Mouse (Mus musculus): ENCODE measurements around the gene Prickle2.

Prickle2 gene

DNA sequence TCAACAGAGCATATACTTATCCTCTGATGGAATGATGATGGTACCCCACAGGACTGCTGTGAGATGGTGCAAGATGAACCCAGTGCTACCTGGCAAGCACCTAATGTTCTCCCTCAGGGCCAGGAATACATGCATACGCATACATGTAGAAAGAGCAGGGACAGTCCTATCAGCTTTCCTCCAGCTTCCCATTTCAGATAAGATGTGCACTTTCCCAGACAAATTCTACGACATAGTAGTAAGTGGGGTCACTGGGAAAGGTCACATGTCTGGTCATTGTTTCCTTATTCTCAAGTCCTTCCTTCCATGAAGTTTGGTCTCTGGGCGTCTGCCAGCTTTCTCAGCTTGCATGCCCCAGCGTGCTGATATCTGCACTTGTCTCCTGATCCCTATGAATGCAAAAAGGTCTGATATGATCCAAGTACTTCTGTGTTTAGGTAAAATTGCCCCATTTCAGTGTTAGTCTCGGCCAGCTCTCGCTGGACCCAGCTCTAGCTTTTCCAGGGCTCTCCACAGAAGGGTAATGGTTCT is 187.5 kb downstream of the Prickle2 start:
- no peak for DNase-seq (ENCODE audit: low spot score)

DNA sequence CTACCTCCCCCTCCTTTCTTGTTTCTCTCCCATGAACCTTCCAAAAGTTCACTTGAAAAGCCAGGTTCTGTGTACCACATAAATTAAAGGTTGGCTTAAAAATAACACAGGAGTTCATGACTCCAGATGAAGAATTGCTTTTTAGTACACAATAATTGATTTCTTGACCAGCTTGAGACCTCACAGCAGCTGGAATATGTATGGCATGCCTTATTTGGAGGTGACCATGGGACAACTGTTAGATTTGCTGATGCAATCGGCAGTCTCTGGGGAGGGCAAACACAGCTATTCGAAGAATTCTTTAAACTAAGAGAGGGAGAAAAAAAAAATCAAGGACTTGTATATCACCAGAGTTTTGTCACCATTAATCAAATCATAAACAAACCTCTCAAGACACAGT is 189.0 kb downstream of the Prickle2 start:
- no peak for DNase-seq (ENCODE audit: low spot score)

DNA sequence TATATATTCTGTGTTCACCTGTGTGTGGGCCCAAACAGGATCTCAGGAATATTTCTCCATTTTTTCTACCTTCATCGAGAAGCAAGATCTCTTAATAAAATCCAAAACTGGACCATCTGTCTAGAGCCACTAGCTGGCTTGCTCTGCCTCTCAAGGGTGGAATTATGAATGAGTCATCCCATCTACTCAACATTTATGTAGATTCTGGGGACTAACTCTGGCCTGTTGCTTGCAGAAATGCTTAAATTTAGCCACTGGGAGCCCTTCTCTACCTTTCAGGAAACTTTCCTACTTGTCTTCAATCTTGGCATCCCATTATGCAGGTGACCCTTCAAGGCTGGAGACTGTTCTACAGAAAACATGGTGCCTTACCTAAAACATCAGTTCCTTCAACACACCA is 194.0 kb downstream of the Prickle2 start:
- DNase-seq (ENCODE audit: low spot score): no peak

GRCm38 (mm10) chr6:92509712-92510111 is 196.2 kb downstream of the Prickle2 start:
- DNase-seq (ENCODE audit: low spot score): peak; percentile 40

- DNase-seq (ENCODE audit: low spot score): no peak
Measured at GRCm38 (mm10) chr6:92506276-92506675, 199.7 kb downstream of the Prickle2 start.

DNA sequence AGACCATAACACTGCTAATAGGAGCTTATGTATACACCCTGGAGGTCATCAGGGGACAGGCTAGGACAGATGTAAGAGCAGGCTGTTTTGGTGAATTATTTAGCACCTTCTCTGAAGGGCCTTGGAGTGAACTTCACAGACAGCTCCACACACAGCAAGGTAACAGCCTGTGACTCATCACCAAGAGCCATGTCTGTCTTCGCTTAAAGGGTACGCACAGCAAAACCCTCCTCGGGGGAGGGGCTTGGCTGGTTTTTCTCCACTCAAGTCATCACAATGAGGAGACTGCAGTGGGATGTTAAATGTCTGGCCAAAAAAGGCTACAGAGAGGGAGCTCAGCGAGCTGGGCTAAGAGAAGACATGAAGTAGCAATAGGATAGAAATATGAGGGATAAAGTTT is 206.5 kb downstream of the Prickle2 start:
- no peak for DNase-seq (ENCODE audit: low spot score)

- no peak for DNase-seq (ENCODE audit: low spot score)
Measured at GRCm38 (mm10) chr6:92498574-92498973, 207.4 kb downstream of the Prickle2 start.

DNA sequence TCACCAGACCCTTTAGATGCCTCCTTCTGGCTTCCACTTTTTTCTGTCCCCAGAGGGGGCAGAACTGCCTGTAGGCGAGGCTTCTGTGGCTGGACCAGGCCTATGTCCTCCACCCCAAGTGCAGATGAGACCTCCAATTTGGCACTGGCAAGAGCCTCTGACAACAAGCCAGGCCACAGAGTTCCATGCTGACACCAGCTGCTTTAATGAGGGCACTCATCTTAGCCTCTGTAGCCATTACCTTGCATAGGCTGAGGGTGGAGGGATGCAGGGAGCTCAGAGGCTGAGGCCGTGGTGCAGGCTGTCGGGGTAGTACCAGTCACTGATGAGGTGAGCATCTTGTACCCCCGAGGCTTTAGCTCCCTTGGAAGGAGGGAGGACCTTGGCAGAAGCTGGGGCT is 208.7 kb downstream of the Prickle2 start:
- no peak for DNase-seq (ENCODE audit: low spot score)

- peak; percentile 39 for DNase-seq (ENCODE audit: low spot score)
Measured at GRCm38 (mm10) chr6:92495500-92495899, 210.5 kb downstream of the Prickle2 start.

DNA sequence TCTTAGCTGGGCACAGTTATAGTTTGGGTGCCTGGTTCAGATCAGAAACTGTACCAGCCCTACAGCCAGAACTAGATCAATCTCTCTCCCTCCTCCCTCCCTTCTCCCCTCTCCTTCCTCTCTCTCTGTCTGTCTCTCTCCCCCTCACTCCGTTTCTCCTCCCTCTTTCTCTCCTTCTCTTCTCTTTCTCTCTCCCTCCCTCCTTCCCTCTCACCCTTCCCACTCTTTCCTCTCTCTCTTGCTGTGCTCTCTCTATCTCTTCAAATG is 224.3 kb downstream of the Prickle2 start:
- no peak for DNase-seq (ENCODE audit: low spot score)

- peak; percentile 39 for DNase-seq (ENCODE audit: low spot score)
Measured at GRCm38 (mm10) chr6:92480941-92481689, 224.8 kb downstream of the Prickle2 start.

DNA sequence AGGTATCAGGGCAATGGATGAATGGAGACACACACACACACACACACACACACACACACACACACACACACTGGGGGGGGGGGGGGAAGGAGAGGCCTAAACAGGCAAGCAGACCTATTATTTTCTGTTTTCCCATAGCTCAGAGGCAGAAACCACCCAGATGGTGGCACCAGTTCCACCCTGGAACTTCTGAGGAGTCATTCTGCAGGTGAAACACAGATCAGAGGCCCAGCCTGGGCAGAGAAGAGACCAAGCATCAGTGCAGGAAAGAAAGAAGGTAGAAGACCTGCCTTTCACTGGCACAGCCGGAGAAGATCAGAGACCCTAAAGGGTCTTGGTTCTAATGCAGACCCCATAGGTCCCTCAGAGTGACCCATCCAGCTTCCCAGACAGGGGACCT is 227.3 kb downstream of the Prickle2 start:
- no peak for DNase-seq (ENCODE audit: low spot score)

DNA sequence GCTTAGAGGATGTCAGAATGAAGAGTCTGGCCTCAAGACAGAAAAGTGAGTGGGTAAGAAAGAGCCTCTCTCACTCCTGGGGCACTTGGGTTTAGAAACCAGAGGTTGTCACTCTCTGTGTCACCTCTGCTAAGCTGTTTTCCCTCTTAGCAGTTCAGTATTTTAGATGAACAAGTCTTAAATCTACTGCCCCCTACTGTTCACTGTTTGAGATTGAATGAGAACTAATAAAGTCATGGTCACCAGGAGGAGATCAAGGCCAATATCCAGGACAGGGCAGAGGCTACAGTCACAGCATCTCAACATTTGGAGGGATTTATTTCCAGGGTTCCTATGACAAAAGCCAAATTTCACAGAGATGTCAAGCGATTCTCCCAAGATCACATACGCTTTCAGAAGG is 228.3 kb downstream of the Prickle2 start:
- DNase-seq (ENCODE audit: low spot score): peak; percentile 63

GRCm38 (mm10) chr6:92469456-92469855 is 236.5 kb downstream of the Prickle2 start:
- DNase-seq (ENCODE audit: low spot score): no peak

DNA sequence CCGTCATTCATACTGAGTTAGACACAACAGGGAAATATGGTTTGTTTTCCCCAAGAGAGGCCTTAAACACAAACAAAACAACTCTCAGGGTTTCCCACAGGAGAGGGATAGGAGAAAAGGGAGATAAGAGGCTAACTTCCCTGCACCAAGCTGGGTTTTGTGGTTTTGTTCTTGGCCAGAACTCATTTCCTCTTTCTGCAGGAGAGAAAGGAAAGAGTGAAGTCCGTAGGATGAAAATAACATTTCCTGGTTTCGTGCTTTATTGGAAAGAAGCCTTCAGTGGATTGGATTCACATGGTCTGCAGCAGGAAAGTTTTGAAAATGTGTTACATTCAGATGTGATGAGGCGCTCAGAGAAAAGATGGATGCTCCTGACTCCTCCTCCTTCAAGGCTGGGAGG is 237.1 kb downstream of the Prickle2 start:
- DNase-seq (ENCODE audit: low spot score): no peak

DNA sequence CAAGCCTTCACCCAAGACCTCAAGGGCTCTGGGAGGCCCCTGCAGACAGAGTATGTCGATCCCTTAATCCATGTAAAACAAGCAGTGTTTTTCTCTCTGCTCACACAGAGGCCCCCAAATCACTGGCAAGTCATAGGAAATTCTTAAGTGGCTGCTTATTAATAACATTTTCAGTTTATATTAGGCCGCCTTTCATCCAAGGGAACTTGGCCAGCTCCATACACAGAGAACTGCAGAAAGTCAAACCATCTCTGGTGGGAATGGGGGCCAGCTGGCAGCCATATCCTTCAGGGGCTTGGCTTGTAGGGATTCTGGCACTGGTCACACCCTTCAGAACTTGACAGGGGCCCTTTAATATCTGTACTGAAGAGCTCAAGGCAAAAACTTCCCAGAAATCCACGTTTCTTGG is 237.6 kb downstream of the Prickle2 start:
- DNase-seq (ENCODE audit: low spot score): no peak

DNA sequence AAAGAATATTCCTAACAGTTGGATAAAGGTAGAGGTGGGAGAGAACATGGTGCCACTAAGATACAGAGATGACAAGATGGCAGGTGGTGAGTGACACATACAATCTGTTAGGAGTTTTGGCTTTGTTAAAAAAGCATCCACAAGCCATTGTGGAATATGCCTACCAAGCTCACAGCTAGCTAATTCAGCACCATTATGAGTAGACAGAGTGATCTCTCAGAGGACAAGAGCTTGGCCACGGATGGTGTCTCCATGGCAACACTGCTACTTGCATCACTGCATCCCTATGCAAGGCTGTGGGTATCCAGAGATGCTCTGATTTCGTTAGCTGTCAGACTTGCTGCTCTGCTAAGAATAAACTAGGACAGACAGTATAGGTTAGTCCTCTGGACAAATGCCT is 238.6 kb downstream of the Prickle2 start:
- no peak for DNase-seq (ENCODE audit: low spot score)

DNA sequence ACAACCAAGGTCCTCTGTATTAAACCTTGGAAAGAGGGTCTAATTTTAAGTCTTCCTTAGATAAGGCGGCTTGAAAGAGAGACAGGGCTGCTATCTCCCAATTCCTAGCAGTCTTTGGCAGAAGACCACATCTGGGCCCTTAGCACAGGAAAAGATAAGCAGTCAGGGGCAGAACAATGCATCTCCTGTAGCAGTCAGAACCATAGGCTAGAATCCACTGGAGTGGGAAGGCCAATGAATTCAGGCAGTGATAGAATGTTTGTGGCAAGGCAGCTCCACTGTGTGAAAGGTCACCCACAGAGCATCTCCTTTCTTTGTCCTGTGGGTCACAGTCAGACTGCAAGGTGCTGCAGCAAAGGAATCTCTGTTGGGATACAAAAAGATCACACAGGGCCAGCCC is 240.3 kb downstream of the Prickle2 start:
- no peak for DNase-seq (ENCODE audit: low spot score)

DNA sequence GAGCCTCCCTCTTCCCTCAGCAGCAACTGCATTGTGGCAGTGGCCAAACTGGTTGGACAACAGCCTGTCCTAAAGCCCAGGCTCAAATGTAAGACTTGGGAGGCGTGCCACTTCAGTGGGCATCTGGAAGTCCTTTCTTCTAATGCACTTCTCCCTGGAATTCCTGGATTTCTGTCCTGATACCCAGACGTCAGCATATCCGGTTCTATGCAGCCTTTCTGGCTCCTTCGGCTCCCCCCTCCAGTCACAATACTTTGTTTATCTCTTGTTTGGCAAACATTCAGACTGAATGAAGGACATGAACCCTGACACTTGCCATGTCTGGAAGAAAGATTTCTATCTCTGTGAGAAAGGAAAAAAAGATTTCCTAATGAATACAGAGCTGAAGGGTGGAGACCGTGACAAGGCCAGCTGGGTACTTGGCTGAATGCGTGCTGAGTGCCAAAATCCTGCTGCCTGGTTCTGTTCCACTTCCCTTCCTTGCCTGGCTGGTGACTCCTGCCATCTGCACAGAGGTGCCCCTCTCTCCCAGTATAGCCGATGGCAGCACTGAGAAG is 241.1 kb downstream of the Prickle2 start:
- peak; percentile 80 for DNase-seq (ENCODE audit: low spot score)

GRCm38 (mm10) chr6:92463768-92464167 is 242.2 kb downstream of the Prickle2 start:
- DNase-seq (ENCODE audit: low spot score): peak; percentile 33

DNA sequence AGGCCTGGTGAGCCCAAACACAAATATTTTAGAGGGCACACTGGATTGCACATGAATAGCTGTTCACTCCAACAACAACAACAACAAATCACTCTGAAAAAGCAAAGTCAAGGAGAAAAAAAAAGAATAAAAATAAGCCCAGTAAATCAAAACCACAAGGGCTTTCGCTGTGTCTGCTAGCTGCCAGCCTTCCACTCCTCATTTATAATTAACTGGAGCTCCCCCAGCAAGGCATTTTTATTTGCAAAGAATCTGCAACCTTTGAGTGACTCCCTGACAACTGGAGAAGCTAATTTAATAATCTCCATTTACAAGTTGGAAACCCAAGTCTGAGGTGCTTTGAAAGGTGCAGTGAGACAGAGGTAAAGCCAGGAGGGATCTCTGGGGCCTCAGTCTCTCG is 245.2 kb downstream of the Prickle2 start:
- peak; percentile 13 for DNase-seq (ENCODE audit: low spot score)

- DNase-seq (ENCODE audit: low spot score): no peak
Measured at GRCm38 (mm10) chr6:92458026-92458425, 247.9 kb downstream of the Prickle2 start.

- DNase-seq (ENCODE audit: low spot score): peak; percentile 45
Measured at GRCm38 (mm10) chr6:92451421-92451820, 254.5 kb downstream of the Prickle2 start.

- no peak for DNase-seq (ENCODE audit: low spot score)
Measured at GRCm38 (mm10) chr6:92449956-92450355, 256.0 kb downstream of the Prickle2 start.
